In the genomic region with DNA sequence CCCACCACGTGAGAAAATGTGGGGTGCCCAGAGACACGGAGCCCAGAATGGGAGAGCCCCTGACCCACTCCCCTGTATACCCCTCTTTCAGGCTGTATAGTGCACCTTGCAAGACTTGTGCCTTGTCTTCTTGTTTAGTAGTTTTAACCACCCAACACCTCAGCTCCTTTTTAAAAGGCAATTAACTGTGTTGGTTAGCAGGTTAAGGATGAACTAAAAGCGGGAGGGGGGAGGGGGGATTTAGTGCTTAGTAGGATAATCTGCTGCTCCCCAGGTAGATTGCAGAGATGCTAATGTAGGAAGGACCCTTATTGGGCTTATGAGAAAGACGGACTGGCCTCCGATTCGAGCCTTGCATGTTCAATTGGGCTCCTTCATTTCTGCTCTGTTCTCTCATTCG, we compare ENCODE assay signal across 10 mouse cellular contexts. TPM values are rescaled to one million over a fixed set of nuclear protein-coding genes. Genes with fewer than 3 reads are reported as not detected.
DNase-seq lines count a peak whose midpoint lies in the region; ATAC-seq and TF ChIP-seq lines count a peak whose summit lies in the region.
"Had no signal": no experiment of that assay in that cellular context is flagged by ENCODE, and none has a peak within 500 bp of the region (broad histone marks: within the 10 kb centered on the region; RNA-seq: fewer than 3 reads in every experiment).

No protein-coding gene starts in this region.

- no peak for ATAC-seq in heart, postnatal 0 days (ENCODE audit: insufficient read depth, low read depth)
- ATAC-seq in embryonic facial prominence, embryonic 13.5 days (ENCODE audit: insufficient number of reproducible peaks, insufficient read depth, low FRiP score, low TSS enrichment, low read depth) = no peak
- no peak for ATAC-seq in hindbrain, embryonic 15.5 days (ENCODE audit: low FRiP score, low read depth)
- 0 out of 2 replicates have a peak, but pooled peaks have one; percentile 15 for ATAC-seq in neural tube, embryonic 12.5 days (ENCODE audit: low FRiP score, low read depth)
- ATAC-seq in granulocyte monocyte progenitor cell, adult 5-6 weeks (replicated peaks; ENCODE audit: poor library complexity, severe bottlenecking) = no peak

- WGBS in heart, postnatal 0 days = 4% methylated on average over 7 of the region's 7 CpGs
- WGBS in embryonic facial prominence, embryonic 13.5 days = 3% methylated on average over 7 of the region's 7 CpGs
- WGBS in hindbrain, embryonic 15.5 days = 6% methylated on average over 7 of the region's 7 CpGs
- under 1% methylated on average over 7 of the region's 7 CpGs for WGBS in neural tube, embryonic 12.5 days

- H3K4me1 ChIP-seq in heart, postnatal 0 days (ENCODE audit: control insufficient read depth, insufficient read depth) = no peaks in the 10 kb centered on the region
- no peaks in the 10 kb centered on the region for H3K4me1 ChIP-seq in embryonic facial prominence, embryonic 13.5 days
- peaks cover 14% of the 10 kb centered on the region for H3K4me1 ChIP-seq in hindbrain, embryonic 15.5 days (replicated peaks)
- no peaks in the 10 kb centered on the region for H3K4me1 ChIP-seq in neural tube, embryonic 12.5 days

- H3K27me3 ChIP-seq in heart, postnatal 0 days (ENCODE audit: control insufficient read depth, insufficient read depth, low read length) = peaks cover 16% of the 10 kb centered on the region
- H3K27me3 ChIP-seq in embryonic facial prominence, embryonic 13.5 days = peaks cover 54% of the 10 kb centered on the region
- H3K27me3 ChIP-seq in hindbrain, embryonic 15.5 days = 0 out of 2 replicates have a peak, but pooled peaks cover 7% of the 10 kb centered on the region
- H3K27me3 ChIP-seq in neural tube, embryonic 12.5 days (replicated peaks) = no peaks in the 10 kb centered on the region; the same call in 1 of the 2 replicates

- no peak overlapping the region for H3K9ac ChIP-seq in heart, postnatal 0 days (replicated peaks; ENCODE audit: low read depth, low read length)
- H3K9ac ChIP-seq in embryonic facial prominence, embryonic 13.5 days = no peak overlapping the region
- H3K9ac ChIP-seq in hindbrain, embryonic 15.5 days = peak overlapping the region; percentile 44; the same call in 1 of the 2 replicates
- no peak overlapping the region for H3K9ac ChIP-seq in neural tube, embryonic 12.5 days

- no peak for DNase-seq in heart, postnatal 0 days (ENCODE audit: low spot score)
- DNase-seq in heart, adult 8-10 months (ENCODE audit: low spot score) = no peak
- DNase-seq in adrenal gland, adult (ENCODE audit: inconsistent age in 2 of 2, low spot score in 1 of 2) = no peak
- no peak for DNase-seq in layer of hippocampus, adult 9-10 months (ENCODE audit: low spot score)
- DNase-seq: adrenal gland, postnatal 14 days had no signal

- no peaks in the 10 kb centered on the region for H3K9me3 ChIP-seq in heart, postnatal 0 days (replicated peaks; ENCODE audit: control insufficient read depth, low read length)
- no peaks in the 10 kb centered on the region for H3K9me3 ChIP-seq in embryonic facial prominence, embryonic 13.5 days
- no peaks in the 10 kb centered on the region for H3K9me3 ChIP-seq in hindbrain, embryonic 15.5 days
- no peaks in the 10 kb centered on the region for H3K9me3 ChIP-seq in neural tube, embryonic 12.5 days

- H3K27ac ChIP-seq in heart, postnatal 0 days (ENCODE audit: low read depth) = no peak overlapping the region
- H3K27ac ChIP-seq in embryonic facial prominence, embryonic 13.5 days = no peak overlapping the region
- H3K27ac ChIP-seq in hindbrain, embryonic 15.5 days (replicated peaks) = no peak overlapping the region
- H3K27ac ChIP-seq in neural tube, embryonic 12.5 days = no peak overlapping the region

- TF ChIP-seq CTCF in heart, postnatal 0 days (IDR thresholded peaks at IDR 0.05; ENCODE audit: low read depth) = no peak

- no peaks in the 10 kb centered on the region for H3K36me3 ChIP-seq in heart, postnatal 0 days (replicated peaks; ENCODE audit: control insufficient read depth, insufficient read depth, low read length)
- H3K36me3 ChIP-seq in embryonic facial prominence, embryonic 13.5 days = no peaks in the 10 kb centered on the region
- no peaks in the 10 kb centered on the region for H3K36me3 ChIP-seq in hindbrain, embryonic 15.5 days
- H3K36me3 ChIP-seq in neural tube, embryonic 12.5 days = no peaks in the 10 kb centered on the region

- H3K4me2 ChIP-seq in heart, postnatal 0 days (ENCODE audit: low read depth, low read length) = peak overlapping the region; percentile 71
- H3K4me2 ChIP-seq in embryonic facial prominence, embryonic 13.5 days = peak overlapping the region; percentile 73
- peak overlapping the region; percentile 75 for H3K4me2 ChIP-seq in hindbrain, embryonic 15.5 days
- peak overlapping the region; percentile 62 for H3K4me2 ChIP-seq in neural tube, embryonic 12.5 days (replicated peaks)

- TF ChIP-seq EP300 in heart, postnatal 0 days (IDR thresholded peaks at IDR 0.05; ENCODE audit: low read depth) = no peak

- H3K4me3 ChIP-seq in heart, postnatal 0 days (ENCODE audit: low read depth, low read length) = peak overlapping the region; percentile 43
- H3K4me3 ChIP-seq in embryonic facial prominence, embryonic 13.5 days = peak overlapping the region; percentile 42
- H3K4me3 ChIP-seq in hindbrain, embryonic 15.5 days = peak overlapping the region; percentile 45
- peak overlapping the region; percentile 29 for H3K4me3 ChIP-seq in neural tube, embryonic 12.5 days

RNA-seq across cellular contexts. Expression of a gene that starts 1.0 kb away (rescaled TPM):
- 1.6 and 3.0 TPM in 2 replicates for total RNA-seq in heart, postnatal 0 days (2014; rRNA removed; ENCODE audit: low replicate concordance)
- 2.5 and 3.5 TPM in 2 replicates for polyA plus RNA-seq in heart, postnatal 0 days (2015; fragmentation: Nextera tagmentation; extraction: Ambion mirVana)
- 1 to 10 TPM; 1.8 to 2.6 (median 2.0) TPM for total RNA-seq in heart, adult 8-10 months (2022)
- polyA plus RNA-seq in embryonic facial prominence, embryonic 13.5 days (2015; fragmentation: Nextera tagmentation; extraction: Ambion mirVana) = 2.1 and 2.4 TPM in 2 replicates
- polyA plus RNA-seq in hindbrain, embryonic 15.5 days (2015; fragmentation: Nextera tagmentation; extraction: Ambion mirVana) = 8.8 and 9.8 TPM in 2 replicates
- polyA plus RNA-seq in neural tube, embryonic 12.5 days (2016; fragmentation: Nextera tagmentation; extraction: Ambion mirVana) = 3.4 and 4.8 TPM in 2 replicates
- total RNA-seq in granulocyte monocyte progenitor cell, adult 5-6 weeks (2014; fragmentation: Nextera tagmentation) = not detected in 2 replicates
- total RNA-seq in granulocyte monocyte progenitor cell, adult 5-6 weeks (2017) = not detected in 2 replicates

RNA-seq across cellular contexts. Expression of a gene that starts 10.1 kb away (rescaled TPM):
- total RNA-seq in heart, postnatal 0 days (2014; rRNA removed; ENCODE audit: low replicate concordance) = not detected in 2 replicates
- not detected in 2 replicates for polyA plus RNA-seq in heart, postnatal 0 days (2015; fragmentation: Nextera tagmentation; extraction: Ambion mirVana)
- not detected for total RNA-seq in heart, adult 8-10 months (2022)
- polyA plus RNA-seq in embryonic facial prominence, embryonic 13.5 days (2015; fragmentation: Nextera tagmentation; extraction: Ambion mirVana) = 0.22 TPM in 1 of 2 replicates, not detected in the other
- polyA plus RNA-seq in hindbrain, embryonic 15.5 days (2015; fragmentation: Nextera tagmentation; extraction: Ambion mirVana) = 1.9 and 2.1 TPM in 2 replicates
- polyA plus RNA-seq in neural tube, embryonic 12.5 days (2016; fragmentation: Nextera tagmentation; extraction: Ambion mirVana) = 0.52 and 0.57 TPM in 2 replicates
- total RNA-seq in granulocyte monocyte progenitor cell, adult 5-6 weeks (2014; fragmentation: Nextera tagmentation) = not detected in 2 replicates
- not detected in 2 replicates for total RNA-seq in granulocyte monocyte progenitor cell, adult 5-6 weeks (2017)
- polyA plus RNA-seq: testis, adult 2 months had no signal
